8 mouse cellular contexts compared by ENCODE assay signal in genomic region chr9:108662660-108663059, GRCm38 (mm10). TPM values are rescaled to one million over a fixed set of nuclear protein-coding genes. Genes with fewer than 3 reads are reported as not detected.
DNase-seq lines count a peak whose midpoint lies in the region; ATAC-seq and TF ChIP-seq lines count a peak whose summit lies in the region.

No protein-coding gene starts in this region.

- ATAC-seq in hindbrain, embryonic 11.5 days (ENCODE audit: low FRiP score): no peak

- peak overlapping the region; percentile 64 for H3K9ac ChIP-seq in hindbrain, embryonic 11.5 days (ENCODE audit: low read depth, low read length)

- H3K4me3 ChIP-seq in heart, embryonic 10.5 days: peak overlapping the region; percentile 88
- H3K4me3 ChIP-seq in bone marrow, adult 2 months (replicated peaks; ENCODE audit: control insufficient read depth, low read depth, low read length): peak overlapping the region; percentile 85
- H3K4me3 ChIP-seq in hindbrain, embryonic 11.5 days (ENCODE audit: low read depth, low read length): peak overlapping the region; percentile 61
- H3K4me3 ChIP-seq in macrophage (ENCODE audit: inconsistent target): peak overlapping the region; percentile 53

- no peak for DNase-seq in heart, embryonic 10.5 days (ENCODE audit: low spot score)
- DNase-seq in heart, adult 9 months (ENCODE audit: low spot score in 2 of 2): no peak
- no peak for DNase-seq in hindbrain, embryonic 11.5 days (ENCODE audit: low spot score)
- no peak for DNase-seq in gastrocnemius, postnatal 36 days
- DNase-seq in cerebellum, postnatal 4 days (ENCODE audit: low spot score in 2 of 2): no peak
- DNase-seq in thymus, postnatal 36 days: no peak

- TF ChIP-seq CTCF in bone marrow, adult 2 months (IDR thresholded peaks at IDR 0.05; ENCODE audit: control insufficient read depth, insufficient read depth, low read length): no peak

- no peaks in the 10 kb centered on the region for H3K9me3 ChIP-seq in heart, embryonic 10.5 days
- H3K9me3 ChIP-seq in hindbrain, embryonic 11.5 days (ENCODE audit: control insufficient read depth, low read length): no peaks in the 10 kb centered on the region

- 0 out of 2 replicates have a peak, but pooled peaks cover 3% of the 10 kb centered on the region for H3K36me3 ChIP-seq in heart, embryonic 10.5 days
- no peaks in the 10 kb centered on the region for H3K36me3 ChIP-seq in hindbrain, embryonic 11.5 days (ENCODE audit: control insufficient read depth, insufficient read depth, low read length)
- H3K36me3 ChIP-seq in macrophage (ENCODE audit: inconsistent target): no peaks in the 10 kb centered on the region

- H3K79me2 ChIP-seq in macrophage (ENCODE audit: inconsistent target): no peaks in the 10 kb centered on the region

- WGBS in heart, embryonic 10.5 days: 32% methylated on average over 6 of the region's 6 CpGs
- 39% methylated on average over 6 of the region's 6 CpGs for WGBS in bone marrow, adult 2 months
- 52% methylated on average over 6 of the region's 6 CpGs for WGBS in hindbrain, embryonic 11.5 days
- 40% methylated on average over 6 of the region's 6 CpGs for WGBS in macrophage (ENCODE audit: missing documents)

- H3K4me2 ChIP-seq in hindbrain, embryonic 11.5 days (replicated peaks; ENCODE audit: low read depth, low read length): peak overlapping the region; percentile 51

- H3K27me3 ChIP-seq in heart, embryonic 10.5 days (ENCODE audit: insufficient read depth, poor library complexity, severe bottlenecking): no peaks in the 10 kb centered on the region
- no peaks in the 10 kb centered on the region for H3K27me3 ChIP-seq in hindbrain, embryonic 11.5 days (ENCODE audit: control insufficient read depth, insufficient read depth, low read length)

- H3K27ac ChIP-seq in heart, embryonic 10.5 days: peak overlapping the region; percentile 89; the same call in 1 of the 2 replicates
- H3K27ac ChIP-seq in bone marrow, adult 2 months (ENCODE audit: control insufficient read depth, insufficient read depth, low read depth, low read length, poor library complexity): no peak overlapping the region
- no peak overlapping the region for H3K27ac ChIP-seq in hindbrain, embryonic 11.5 days (ENCODE audit: low read depth, low read length)
- H3K27ac ChIP-seq in macrophage: no peak overlapping the region

- no peak for TF ChIP-seq POLR2A in bone marrow, adult 2 months (IDR thresholded peaks at IDR 0.05; ENCODE audit: borderline replicate concordance, control insufficient read depth, low read depth, low read length)

- peaks cover 14% of the 10 kb centered on the region for H3K4me1 ChIP-seq in heart, embryonic 10.5 days
- H3K4me1 ChIP-seq in bone marrow, adult 2 months (ENCODE audit: control insufficient read depth, insufficient read depth, low read length): peaks cover 2% of the 10 kb centered on the region; the same call in 1 of the 2 replicates
- H3K4me1 ChIP-seq in hindbrain, embryonic 11.5 days (replicated peaks; ENCODE audit: control insufficient read depth, insufficient read depth, low read length): 0 out of 2 replicates have a peak, but pooled peaks cover 2% of the 10 kb centered on the region

- intact Hi-C loops in gastrocnemius, postnatal 36 days (cut with DNase I): no loop called here

RNA-seq across cellular contexts. Expression of gene Slc25a20, which starts 0.8 kb away (rescaled TPM):
- polyA plus RNA-seq in heart, embryonic 10.5 days (2016; fragmentation: Nextera tagmentation; extraction: Ambion mirVana): 53.0 and 53.7 TPM in 2 replicates
- 8.4 and 13.7 TPM in 2 replicates for polyA plus RNA-seq in bone marrow, adult 2 months (2011; ENCODE audit: insufficient read depth, insufficient read length, low replicate concordance, missing spikeins)
- 22.8 and 27.5 TPM in 2 replicates for polyA plus RNA-seq in hindbrain, embryonic 11.5 days (2014; fragmentation: Nextera tagmentation; extraction: Ambion mirVana)
- 10 to 100 TPM in 22 of 26 experiments, 1 to 10 TPM in 4; 6.8 to 69.1 (median 21.1) TPM for total RNA-seq in macrophage (2018; cell fraction: chromatin; rRNA removed)
- total RNA-seq in macrophage (2018; cell fraction: cytosol; rRNA removed): 10 to 100 TPM; 22.2 to 34.1 (median 28.6) TPM
- 10 to 100 TPM in 22 of 26 experiments, 1 to 10 TPM in 4; 6.6 to 35.0 (median 16.2) TPM for total RNA-seq in macrophage (2018; cell fraction: nucleus; rRNA removed)
- 28.0 to 35.2 TPM (median 33.4 TPM) in 3 replicates for polyA plus RNA-seq in macrophage (2018)
- total RNA-seq in gastrocnemius, postnatal 36 days (2021): 10 to 100 TPM; 59.0 to 75.5 TPM

RNA-seq across cellular contexts. Expression of gene Arih2, which starts 13.5 kb away (rescaled TPM):
- polyA plus RNA-seq in heart, embryonic 10.5 days (2016; fragmentation: Nextera tagmentation; extraction: Ambion mirVana): 50.3 and 52.0 TPM in 2 replicates
- 28.5 and 29.4 TPM in 2 replicates for polyA plus RNA-seq in bone marrow, adult 2 months (2011; ENCODE audit: insufficient read depth, insufficient read length, low replicate concordance, missing spikeins)
- 41.6 and 49.1 TPM in 2 replicates for polyA plus RNA-seq in hindbrain, embryonic 11.5 days (2014; fragmentation: Nextera tagmentation; extraction: Ambion mirVana)
- 1,000 to 10,000 TPM in 2 of 26 experiments, 100 to 1,000 TPM in 24; 107 to 1,223 (median 257) TPM for total RNA-seq in macrophage (2018; cell fraction: chromatin; rRNA removed)
- 10 to 100 TPM; 25.5 to 77.6 (median 36.9) TPM for total RNA-seq in macrophage (2018; cell fraction: cytosol; rRNA removed)
- 100 to 1,000 TPM in 22 of 26 experiments, 10 to 100 TPM in 4; 64.4 to 740 (median 143) TPM for total RNA-seq in macrophage (2018; cell fraction: nucleus; rRNA removed)
- 22.7 to 40.8 TPM (median 29.9 TPM) in 3 replicates for polyA plus RNA-seq in macrophage (2018)
- total RNA-seq in gastrocnemius, postnatal 36 days (2021): 10 to 100 TPM; 63.2 to 64.7 TPM

RNA-seq across cellular contexts. Expression of gene Prkar2a, which starts 26.5 kb away (rescaled TPM):
- 26.5 and 29.1 TPM in 2 replicates for polyA plus RNA-seq in heart, embryonic 10.5 days (2016; fragmentation: Nextera tagmentation; extraction: Ambion mirVana)
- polyA plus RNA-seq in bone marrow, adult 2 months (2011; ENCODE audit: insufficient read depth, insufficient read length, low replicate concordance, missing spikeins): 3.8 and 10.6 TPM in 2 replicates
- 45.0 and 52.0 TPM in 2 replicates for polyA plus RNA-seq in hindbrain, embryonic 11.5 days (2014; fragmentation: Nextera tagmentation; extraction: Ambion mirVana)
- total RNA-seq in macrophage (2018; cell fraction: chromatin; rRNA removed): 10 to 100 TPM in 17 of 26 experiments, 1 to 10 TPM in 9; 2.5 to 42.4 (median 15.0) TPM
- 10 to 100 TPM; 20.5 to 51.6 (median 36.4) TPM for total RNA-seq in macrophage (2018; cell fraction: cytosol; rRNA removed)
- 10 to 100 TPM in 23 of 26 experiments, 1 to 10 TPM in 3; 7.5 to 37.0 (median 17.9) TPM for total RNA-seq in macrophage (2018; cell fraction: nucleus; rRNA removed)
- polyA plus RNA-seq in macrophage (2018): 20.7 to 69.9 TPM (median 46.8 TPM) in 3 replicates
- total RNA-seq in gastrocnemius, postnatal 36 days (2021): 100 to 1,000 TPM; 129 to 157 TPM
